Comparison of ENCODE assay signal across 21 mouse cellular contexts in genomic region chr15:101558034-101558646, GRCm38 (mm10). TPM values are rescaled to one million over a fixed set of nuclear protein-coding genes. Genes with fewer than 3 reads are reported as not detected.
DNase-seq lines count a peak whose midpoint lies in the region; ATAC-seq lines count a peak whose summit lies in the region.
"Had no signal": no experiment of that assay in that cellular context is flagged by ENCODE, and none has a peak within 500 bp of the region (broad histone marks: within the 10 kb centered on the region; RNA-seq: fewer than 3 reads in every experiment).

No protein-coding gene starts in this region.

- no peak overlapping the region for H3K4me3 ChIP-seq in embryonic facial prominence, embryonic 10.5 days
- H3K4me3 ChIP-seq: limb, embryonic 13.5 days; midbrain, embryonic 13.5 days had no signal

- 16% methylated on average over 7 of the region's 7 CpGs for WGBS in embryonic facial prominence, embryonic 10.5 days

- H3K27ac ChIP-seq in embryonic facial prominence, embryonic 10.5 days (replicated peaks), result no peak overlapping the region; the same call in 1 of the 2 replicates
- H3K27ac ChIP-seq: limb, embryonic 13.5 days; midbrain, embryonic 13.5 days had no signal

- peak; percentile 34 to 44 for DNase-seq in cerebellum, postnatal 10 days
- no peak for DNase-seq in cerebellum, adult 11 months
- peak; percentile 28 for DNase-seq in layer of hippocampus, adult 11-12 months (ENCODE audit: low spot score)
- no peak for DNase-seq in layer of hippocampus, adult 9-10 months (ENCODE audit: low spot score)
- DNase-seq in embryonic facial prominence, embryonic 10.5 days (ENCODE audit: low spot score), result peak; percentile 45
- DNase-seq in retina, postnatal 1 day, result peak; percentile 80
- no peak for DNase-seq in cerebellum, postnatal 36 days
- DNase-seq: adrenal gland, postnatal 25 days; cerebellum, postnatal 14 days; gastrocnemius, postnatal 36 days; kidney, postnatal 36 days; thymus, adult 18-20 months had no signal

- no peak for ATAC-seq in megakaryocyte, adult 5-6 weeks (ENCODE audit: poor library complexity, severe bottlenecking)
- ATAC-seq: activated CD4-positive, CD25-positive, alpha-beta regulatory T cell, adult 4 months; inflammation-experienced regulatory T-cells, adult 6 months; midbrain, embryonic 13.5 days had no signal

- no peaks in the 10 kb centered on the region for H3K36me3 ChIP-seq in embryonic facial prominence, embryonic 10.5 days (replicated peaks)
- H3K36me3 ChIP-seq: limb, embryonic 13.5 days; midbrain, embryonic 13.5 days had no signal

- no peaks in the 10 kb centered on the region for H3K9me3 ChIP-seq in embryonic facial prominence, embryonic 10.5 days
- H3K9me3 ChIP-seq: limb, embryonic 13.5 days; midbrain, embryonic 13.5 days had no signal

- peaks cover 16% of the 10 kb centered on the region for H3K4me1 ChIP-seq in embryonic facial prominence, embryonic 10.5 days

- peaks cover 30% of the 10 kb centered on the region for H3K27me3 ChIP-seq in embryonic facial prominence, embryonic 10.5 days (replicated peaks; ENCODE audit: low read depth, poor library complexity, severe bottlenecking)

RNA-seq across cellular contexts. Expression of gene Krt90, which starts 4.6 kb away (rescaled TPM):
- 0.24 and 0.50 TPM in 2 replicates for polyA plus RNA-seq in embryonic facial prominence, embryonic 10.5 days (2016; fragmentation: Nextera tagmentation; extraction: Ambion mirVana)
- not detected in 2 replicates for total RNA-seq in megakaryocyte, adult 5-6 weeks (2015)
- total RNA-seq in megakaryocyte, adult 5-6 weeks (2017), result not detected in 2 replicates
- total RNA-seq: adrenal gland, postnatal 25 days; gastrocnemius, postnatal 36 days; heart, postnatal 25 days had no signal
- polyA plus RNA-seq: activated CD4-positive, CD25-positive, alpha-beta regulatory T cell, adult 4 months; inflammation-experienced regulatory T-cells, adult 6 months; limb, embryonic 13.5 days; liver, embryonic 16.5 days; midbrain, embryonic 13.5 days; small intestine, adult 2 months had no signal

RNA-seq across cellular contexts. Expression of gene Krt82, which starts 7.7 kb away (rescaled TPM):
- not detected in 2 replicates for polyA plus RNA-seq in embryonic facial prominence, embryonic 10.5 days (2016; fragmentation: Nextera tagmentation; extraction: Ambion mirVana)
- total RNA-seq in megakaryocyte, adult 5-6 weeks (2015), result not detected in 2 replicates
- not detected in 2 replicates for total RNA-seq in megakaryocyte, adult 5-6 weeks (2017)
- total RNA-seq: adrenal gland, postnatal 25 days; gastrocnemius, postnatal 36 days; heart, postnatal 25 days had no signal
- polyA plus RNA-seq: activated CD4-positive, CD25-positive, alpha-beta regulatory T cell, adult 4 months; heart, embryonic 11.5 days; inflammation-experienced regulatory T-cells, adult 6 months; limb, embryonic 13.5 days; liver, embryonic 16.5 days; midbrain, embryonic 13.5 days; small intestine, adult 2 months had no signal

RNA-seq across cellular contexts. Expression of gene Krt75, which starts 15.6 kb away (rescaled TPM):
- 0.09 TPM in 2 replicates for polyA plus RNA-seq in embryonic facial prominence, embryonic 10.5 days (2016; fragmentation: Nextera tagmentation; extraction: Ambion mirVana)
- not detected in 2 replicates for total RNA-seq in megakaryocyte, adult 5-6 weeks (2015)
- not detected in 2 replicates for total RNA-seq in megakaryocyte, adult 5-6 weeks (2017)
- total RNA-seq: adrenal gland, postnatal 25 days; gastrocnemius, postnatal 36 days; heart, postnatal 25 days had no signal
- polyA plus RNA-seq: heart, embryonic 11.5 days; liver, embryonic 16.5 days; small intestine, adult 2 months had no signal

RNA-seq across cellular contexts. Expression of gene Krt84, which starts 25.5 kb away (rescaled TPM):
- polyA plus RNA-seq in embryonic facial prominence, embryonic 10.5 days (2016; fragmentation: Nextera tagmentation; extraction: Ambion mirVana), result not detected in 2 replicates
- not detected in 2 replicates for total RNA-seq in megakaryocyte, adult 5-6 weeks (2015)
- not detected in 2 replicates for total RNA-seq in megakaryocyte, adult 5-6 weeks (2017)
- total RNA-seq: adrenal gland, postnatal 25 days; gastrocnemius, postnatal 36 days; heart, postnatal 25 days had no signal
- polyA plus RNA-seq: activated CD4-positive, CD25-positive, alpha-beta regulatory T cell, adult 4 months; heart, embryonic 11.5 days; inflammation-experienced regulatory T-cells, adult 6 months; liver, embryonic 16.5 days; midbrain, embryonic 13.5 days had no signal

RNA-seq across cellular contexts. Expression of gene Gm49425, which starts 41.1 kb away (rescaled TPM):
- not detected in 2 replicates for polyA plus RNA-seq in embryonic facial prominence, embryonic 10.5 days (2016; fragmentation: Nextera tagmentation; extraction: Ambion mirVana)
- not detected in 2 replicates for total RNA-seq in megakaryocyte, adult 5-6 weeks (2015)
- total RNA-seq in megakaryocyte, adult 5-6 weeks (2017), result not detected in 2 replicates
- total RNA-seq: adrenal gland, postnatal 25 days; gastrocnemius, postnatal 36 days; heart, postnatal 25 days had no signal
- polyA plus RNA-seq: activated CD4-positive, CD25-positive, alpha-beta regulatory T cell, adult 4 months; heart, embryonic 11.5 days; inflammation-experienced regulatory T-cells, adult 6 months; limb, embryonic 13.5 days; liver, embryonic 16.5 days; midbrain, embryonic 13.5 days; small intestine, adult 2 months had no signal

Comparison
In these comparisons a context has a peak if more than half of its experiments do, and no peak if none do; other contexts are left out.
1. DNase-seq: peak in cerebellum, postnatal 10 days (2 of 2), layer of hippocampus, adult 11-12 months (single experiment), embryonic facial prominence, embryonic 10.5 days (single experiment) and retina, postnatal 1 day (single experiment); none in cerebellum, adult 11 months (single experiment), layer of hippocampus, adult 9-10 months (single experiment) and cerebellum, postnatal 36 days (0 of 2).